Mouse (Mus musculus) olfactory bulb, adult 2 months (tissue): ENCODE results near the gene Masp2.

Experiments used
- CTCF ChIP-seq: fragments of 200-500 bp; IDR thresholded peaks from 2 replicates; pipeline ENCODE4 v1.5.1; 2012; ENCODE audit warnings: low read depth, mild to moderate bottlenecking, low read length, moderate library complexity; ENCODE audit not compliant: insufficient read depth
- POLR2A ChIP-seq: fragments of 200-500 bp; IDR thresholded peaks from 2 replicates; pipeline ENCODE4 v1.6.1; 2012; ENCODE audit warnings: mild to moderate bottlenecking, low read depth, low read length, moderate library complexity; ENCODE audit not compliant: insufficient read depth

GRCm38 (mm10) chr4:148600316-148600715, 2.0 kb upstream of the Masp2 start:
- TF ChIP-seq CTCF (no peak), POLR2A (no peak)
